Mouse (Mus musculus): ENCODE data around the gene Ms4a3.

Gene Ms4a3

GRCm38 (mm10) chr19:11640732-11641131 is at the start of gene Ms4a3:
Ms4a3 (minus strand) TSS chr19:11640851.
- no peak for DNase-seq (ENCODE audit: low spot score in 2 of 2)

GRCm38 (mm10) chr19:11661562-11661961 is 20.9 kb upstream of the Ms4a3 start:
- DNase-seq (ENCODE audit: low spot score in 2 of 2), result no peak

GRCm38 (mm10) chr19:11660459-11660858 is 19.8 kb upstream of the Ms4a3 start, which contains the start of gene Oosp2:
Oosp2 (minus strand) TSS chr19:11660559.
- DNase-seq (ENCODE audit: low spot score in 2 of 2), result no peak

GRCm38 (mm10) chr19:11659142-11659541 is 18.5 kb upstream of the Ms4a3 start:
- no peak for DNase-seq (ENCODE audit: low spot score in 2 of 2)

- DNase-seq (ENCODE audit: low spot score in 2 of 2), result no peak
Measured at GRCm38 (mm10) chr19:11649564-11649963, 8.9 kb upstream of the Ms4a3 start.

GRCm38 (mm10) chr19:11646166-11646565 is 5.5 kb upstream of the Ms4a3 start:
- DNase-seq (ENCODE audit: low spot score in 2 of 2), result no peak

GRCm38 (mm10) chr19:11639038-11639437 is 1.6 kb downstream of the Ms4a3 start:
- no peak for DNase-seq (ENCODE audit: low spot score in 2 of 2)

GRCm38 (mm10) chr19:11635572-11635971 is 5.1 kb downstream of the Ms4a3 start:
- DNase-seq (ENCODE audit: low spot score in 2 of 2), result no peak

- DNase-seq (ENCODE audit: low spot score in 2 of 2), result no peak
Measured at GRCm38 (mm10) chr19:11634330-11634729, 6.3 kb downstream of the Ms4a3 start.

- DNase-seq (ENCODE audit: low spot score in 2 of 2), result no peak
Measured at GRCm38 (mm10) chr19:11633732-11634131, 6.9 kb downstream of the Ms4a3 start.

GRCm38 (mm10) chr19:11625231-11625630 is 15.4 kb downstream of the Ms4a3 start:
- DNase-seq (ENCODE audit: low spot score in 2 of 2), result no peak

- no peak for DNase-seq (ENCODE audit: low spot score in 2 of 2)
Measured at GRCm38 (mm10) chr19:11624800-11625199, 15.9 kb downstream of the Ms4a3 start.

- DNase-seq (ENCODE audit: low spot score in 2 of 2), result no peak
Measured at GRCm38 (mm10) chr19:11623551-11623950, 17.1 kb downstream of the Ms4a3 start, which contains the start of gene Ms4a2. Ms4a2 (minus strand) TSS chr19:11623719.

GRCm38 (mm10) chr19:11617983-11618382 is 22.7 kb downstream of the Ms4a3 start:
- no peak for DNase-seq (ENCODE audit: low spot score in 2 of 2)

- no peak for DNase-seq (ENCODE audit: low spot score in 2 of 2)
Measured at GRCm38 (mm10) chr19:11614805-11615204, 25.8 kb downstream of the Ms4a3 start.

- no peak for DNase-seq (ENCODE audit: low spot score in 2 of 2)
Measured at GRCm38 (mm10) chr19:11613776-11614443, 26.7 kb downstream of the Ms4a3 start.

GRCm38 (mm10) chr19:11613084-11613483 is 27.6 kb downstream of the Ms4a3 start:
- DNase-seq (ENCODE audit: low spot score in 2 of 2), result no peak

GRCm38 (mm10) chr19:11612293-11612692 is 28.4 kb downstream of the Ms4a3 start:
- no peak for DNase-seq (ENCODE audit: low spot score in 2 of 2)

GRCm38 (mm10) chr19:11611541-11611945 is 29.1 kb downstream of the Ms4a3 start:
- peak in 1 of 2 experiments; percentile 42 for DNase-seq (ENCODE audit: low spot score in 2 of 2)

GRCm38 (mm10) chr19:11608172-11608571 is 32.5 kb downstream of the Ms4a3 start:
- peak in 1 of 2 experiments; percentile 49 for DNase-seq (ENCODE audit: low spot score in 2 of 2)

GRCm38 (mm10) chr19:11604603-11605002 is 36.0 kb downstream of the Ms4a3 start, which contains the start of gene Ms4a6d:
Ms4a6d (minus strand) TSS chr19:11604849.
- no peak for DNase-seq (ENCODE audit: low spot score in 2 of 2)

- peak; percentile 47 to 66 for DNase-seq (ENCODE audit: low spot score in 2 of 2)
Measured at GRCm38 (mm10) chr19:11602026-11602425, 38.6 kb downstream of the Ms4a3 start.

- DNase-seq (ENCODE audit: low spot score in 2 of 2), result no peak
Measured at GRCm38 (mm10) chr19:11601349-11601748, 39.3 kb downstream of the Ms4a3 start.

Data from thymus, postnatal 10 days (tissue).